Mouse (Mus musculus): ENCODE measurements around the gene Phxr2. TPM values are rescaled to one million over a fixed set of nuclear protein-coding genes. Genes with fewer than 3 reads are reported as not detected.

Gene Phxr2
- polyA plus RNA-seq, 1 experiment: not detected

DNA sequence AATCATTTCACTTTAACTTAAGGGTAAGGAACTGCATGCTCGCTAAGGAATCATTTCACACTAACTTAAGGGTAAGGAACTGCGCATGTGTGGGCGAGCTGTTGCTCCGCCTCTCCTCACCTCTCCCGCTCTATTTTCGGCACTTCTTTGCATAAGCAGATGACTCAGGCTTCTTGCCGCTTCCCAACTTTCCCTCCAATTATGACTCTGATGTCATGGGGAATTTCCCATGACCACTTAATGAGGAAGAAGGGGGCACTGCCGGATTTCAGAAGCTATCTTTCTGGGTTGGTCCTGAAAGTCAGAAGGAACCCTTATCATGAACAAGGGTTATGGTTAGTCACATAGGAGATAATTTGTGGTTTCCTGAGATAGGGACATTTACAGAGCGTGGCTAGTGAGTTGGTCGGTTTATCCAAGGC lies 44.5 kb downstream of the Phxr2 start:
- Histone ChIP-seq H3K36me3 (ENCODE audit: control insufficient read depth, insufficient read depth, low read length) (no peaks in the 10 kb centered on the region), H3K27me3 (ENCODE audit: control insufficient read depth, insufficient read depth, low read length) (no peaks in the 10 kb centered on the region), H3K4me1 (ENCODE audit: control insufficient read depth, insufficient read depth, insufficient read length, low read length) (no peaks in the 10 kb centered on the region), H3K4me3 (ENCODE audit: low read depth, low read length) (no peak overlapping the region), H3K27ac (ENCODE audit: insufficient read depth, low read depth, low read length) (no peak overlapping the region)
- WGBS: 55% methylated on average over 10 of the region's 10 CpGs
- TF ChIP-seq POLR2A (IDR thresholded peaks at IDR 0.05; ENCODE audit: low read depth, low read length) (no peak), CTCF (IDR thresholded peaks at IDR 0.05; ENCODE audit: extremely low read depth, insufficient read length, insufficient replicate concordance, low read depth, low read length) (no peak)

DNA sequence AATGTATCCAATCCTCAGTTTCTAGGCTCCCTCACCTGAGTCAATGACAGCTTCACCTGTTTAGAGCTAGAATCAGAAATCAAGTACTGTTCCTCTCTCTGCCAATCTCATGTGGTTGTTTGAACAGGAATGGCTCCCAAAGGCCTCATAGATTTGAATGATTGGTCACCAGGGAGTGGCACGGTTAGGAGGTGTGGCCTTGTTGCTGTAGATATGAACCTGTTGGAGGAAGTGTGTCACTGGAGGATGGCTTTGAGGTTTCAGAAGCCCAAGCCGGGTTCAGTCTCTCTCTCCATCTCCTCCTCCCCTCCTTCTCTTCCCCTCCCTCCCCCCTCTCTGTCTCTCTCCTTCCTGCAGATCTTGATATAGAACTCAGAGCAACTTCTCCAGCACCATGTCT lies 47.5 kb downstream of the Phxr2 start:
- WGBS: 34% methylated on average over 2 of the region's 2 CpGs
- H3K27me3 ChIP-seq (ENCODE audit: control insufficient read depth, insufficient read depth, low read length): no peaks in the 10 kb centered on the region
- no peaks in the 10 kb centered on the region for H3K36me3 ChIP-seq (ENCODE audit: control insufficient read depth, insufficient read depth, low read length)
- H3K4me1 ChIP-seq (ENCODE audit: control insufficient read depth, insufficient read depth, insufficient read length, low read length): no peaks in the 10 kb centered on the region
- no peak overlapping the region for H3K27ac ChIP-seq (ENCODE audit: insufficient read depth, low read depth, low read length)
- H3K4me3 ChIP-seq (ENCODE audit: low read depth, low read length): no peak overlapping the region
- TF ChIP-seq POLR2A (IDR thresholded peaks at IDR 0.05; ENCODE audit: low read depth, low read length) (no peak), CTCF (IDR thresholded peaks at IDR 0.05; ENCODE audit: extremely low read depth, insufficient read length, insufficient replicate concordance, low read depth, low read length) (no peak)

DNA sequence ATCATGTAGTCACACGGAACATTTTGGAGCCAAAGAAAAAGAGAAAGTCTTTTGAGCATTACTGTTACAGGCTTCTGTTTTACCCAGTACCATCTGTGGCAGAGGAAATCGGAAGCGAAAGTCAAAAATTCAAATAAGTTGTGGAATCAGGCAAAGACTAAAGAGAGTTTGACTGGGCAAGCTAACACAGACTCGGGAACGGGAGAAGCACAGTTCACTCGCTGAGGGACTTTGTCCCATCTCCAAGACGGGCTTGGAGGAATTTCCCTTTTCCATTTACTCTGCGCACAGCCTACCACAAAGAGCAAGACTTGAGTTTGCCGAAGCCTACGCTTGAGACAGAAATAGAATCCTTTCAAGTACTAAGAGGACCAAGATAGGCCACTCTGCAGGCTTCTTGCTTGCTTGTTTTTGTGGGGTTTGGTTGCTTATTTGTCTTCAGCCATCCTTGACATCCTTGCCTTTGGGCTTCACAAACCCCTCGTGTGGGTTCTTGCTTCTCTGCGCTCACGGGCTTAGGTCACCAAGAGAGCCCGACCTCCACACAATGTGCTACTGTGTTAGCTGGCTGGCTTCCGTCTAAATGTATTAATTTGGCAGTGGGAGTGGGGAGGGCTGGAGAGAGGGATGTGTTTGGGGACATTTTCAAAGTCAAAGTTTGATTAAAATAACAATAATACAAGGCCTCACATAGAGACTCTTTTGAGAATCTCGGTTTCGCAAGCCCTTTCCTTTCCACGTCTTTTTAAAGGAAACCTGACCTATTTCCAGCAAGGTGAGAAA lies 49.8 kb downstream of the Phxr2 start:
- Histone ChIP-seq H3K4me1 (ENCODE audit: control insufficient read depth, insufficient read depth, insufficient read length, low read length) (no peaks in the 10 kb centered on the region), H3K4me3 (ENCODE audit: low read depth, low read length) (no peak overlapping the region), H3K27ac (ENCODE audit: insufficient read depth, low read depth, low read length) (no peak overlapping the region), H3K27me3 (ENCODE audit: control insufficient read depth, insufficient read depth, low read length) (no peaks in the 10 kb centered on the region), H3K36me3 (ENCODE audit: control insufficient read depth, insufficient read depth, low read length) (no peaks in the 10 kb centered on the region)
- WGBS: 89% methylated on average over 18 of the region's 18 CpGs
- TF ChIP-seq POLR2A (IDR thresholded peaks at IDR 0.05; ENCODE audit: low read depth, low read length) (no peak), CTCF (IDR thresholded peaks at IDR 0.05; ENCODE audit: extremely low read depth, insufficient read length, insufficient replicate concordance, low read depth, low read length) (no peak)

Other genes with a start within 250 kb of the Phxr2 start
- 4.1 and 7.3 TPM in 2 replicates for gene Atp2b1, start 211.9 kb downstream of the Phxr2 start, polyA plus RNA-seq (2012; rRNA removed)
- gene Poc1b, start 19.3 kb downstream of the Phxr2 start, polyA plus RNA-seq (2012; rRNA removed): 3.6 and 5.5 TPM in 2 replicates
- gene Galnt4, start 18.2 kb downstream of the Phxr2 start, polyA plus RNA-seq (2012; rRNA removed): 2.6 and 3.4 TPM in 2 replicates
- 28.7 and 98.8 TPM in 2 replicates for gene Dusp6, start 136.9 kb upstream of the Phxr2 start, polyA plus RNA-seq (2012; rRNA removed)